Mouse (Mus musculus) spleen, adult 2 months (tissue): ENCODE data around the gene Chpf. TPM values are rescaled to one million over a fixed set of nuclear protein-coding genes. Genes with fewer than 3 reads are reported as not detected.

Experiments
- DNase-seq, 2 experiments: peaks; one replicate each; pipeline versions ENCODE4 v3.0.0 to v3.0.0-alpha.2; 2012 to 2021; ENCODE audit warnings: low spot score in 2 of 2, low read depth in 1 of 2
- H3K27ac ChIP-seq: fragments of 200-500 bp; 2 replicates; pipeline ENCODE4 v1.5.1; 2012; ENCODE audit warnings: low read length, inconsistent platforms; ENCODE audit not compliant: insufficient read depth
- H3K27me3 ChIP-seq: fragments of 200-500 bp; 2 replicates; pipeline ENCODE4 v1.6.1; 2012; ENCODE audit warnings: mild to moderate bottlenecking, moderate library complexity, low read length, inconsistent platforms; ENCODE audit not compliant: control insufficient read depth, insufficient read depth
- H3K36me3 ChIP-seq: fragments of 200-500 bp; 2 replicates; pipeline ENCODE4 v1.6.1; 2012; ENCODE audit warnings: mild to moderate bottlenecking, low read length, inconsistent platforms; ENCODE audit not compliant: control insufficient read depth, insufficient read depth
- H3K4me1 ChIP-seq: fragments of 200-500 bp; 2 replicates; pipeline ENCODE4 v1.6.1; 2011; ENCODE audit warnings: inconsistent platforms; ENCODE audit not compliant: control insufficient read depth, insufficient read depth, insufficient read length
- H3K4me3 ChIP-seq: fragments of 200-500 bp; 2 replicates; pipeline ENCODE4 v1.5.1; 2011; ENCODE audit warnings: mild to moderate bottlenecking, inconsistent platforms; ENCODE audit not compliant: insufficient read depth, insufficient read length; ENCODE audit errors: extremely low read depth
- CTCF ChIP-seq: fragments of 200-500 bp; IDR thresholded peaks from 2 replicates; pipeline ENCODE4 v1.5.1; 2011; ENCODE audit warnings: mild to moderate bottlenecking, inconsistent platforms; ENCODE audit not compliant: insufficient read depth, insufficient read length, insufficient replicate concordance; ENCODE audit errors: extremely low read depth
- POLR2A ChIP-seq: fragments of 200-500 bp; IDR thresholded peaks from 2 replicates; pipeline ENCODE4 v1.6.1; 2011; ENCODE audit warnings: low read depth, low read length, inconsistent platforms
- WGBS: fragments of 180-500 bp; shearing (Covaris S2); methylation state at CpG from one replicate; pipeline ENCODE4 v1.1.7; 2018; 5-methylcytosine and 5-hydroxymethylcytosine counted together
- polyA plus RNA-seq: library from polyadenylated mRNA; depleted of rRNA; stranded (reverse); fragments of >200 nt; gene quantifications from 2 replicates; pipeline ENCODE4 v1.2.3, GENCODE M21; 2012; rRNA removed

Gene Chpf
- polyA plus RNA-seq: 30.4 and 40.6 TPM in 2 replicates

- Histone ChIP-seq H3K4me1 (peaks cover 19% of the 10 kb centered on the region), H3K27ac (peak within 1 kb of the TSS; percentile 84), H3K36me3 (peaks cover 15% of the 10 kb centered on the region), H3K4me3 (peak within 1 kb of the TSS; percentile 79), H3K27me3 (no peaks in the 10 kb centered on the region)
- peak; percentile 84 to 94 for DNase-seq
- under 1% methylated on average over 75 of the region's 76 CpGs for WGBS
- TF ChIP-seq CTCF (no peak), POLR2A (peak; percentile 2; the same call in 1 of the 2 replicates)
Measured at GRCm38 (mm10) chr1:75478916-75479634, at the start of gene Chpf, which contains the start of gene Tmem198. Gene Chpf, minus strand, starts transcription at chr1:75479307. Gene Tmem198, plus strand, starts transcription at chr1:75479532.

DNA sequence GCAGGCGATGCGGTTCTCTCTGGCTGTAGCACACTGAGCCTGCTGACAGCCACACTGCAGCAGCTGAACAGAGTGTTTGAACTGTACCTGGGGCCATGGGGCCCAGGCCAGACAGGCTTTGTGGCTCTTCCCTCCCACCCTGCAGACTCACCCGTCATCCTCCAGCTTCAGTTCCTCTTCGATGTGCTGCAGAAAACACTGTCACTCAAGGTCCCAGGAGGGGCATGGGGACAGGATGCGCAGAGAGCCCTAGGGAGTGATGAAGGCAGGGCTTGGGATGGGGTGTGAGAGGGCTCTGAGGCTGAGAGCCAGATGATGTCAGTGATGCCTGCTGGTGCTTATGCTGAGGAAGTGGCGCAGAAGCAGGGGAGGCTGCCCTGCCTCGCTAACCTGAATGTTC is 45.6 kb upstream of the Chpf start:
- H3K4me1 ChIP-seq: peaks cover 3% of the 10 kb centered on the region; the same call in 1 of the 2 replicates
- peak; percentile 71 to 86 for DNase-seq
- WGBS: 52% methylated on average over 7 of the region's 7 CpGs
- peak overlapping the region; percentile 45 for H3K27ac ChIP-seq
- TF ChIP-seq CTCF (no peak), POLR2A (no peak)
- no peaks in the 10 kb centered on the region for H3K27me3 ChIP-seq
- H3K4me3 ChIP-seq: no peak overlapping the region
- H3K36me3 ChIP-seq: peaks cover 12% of the 10 kb centered on the region

DNA sequence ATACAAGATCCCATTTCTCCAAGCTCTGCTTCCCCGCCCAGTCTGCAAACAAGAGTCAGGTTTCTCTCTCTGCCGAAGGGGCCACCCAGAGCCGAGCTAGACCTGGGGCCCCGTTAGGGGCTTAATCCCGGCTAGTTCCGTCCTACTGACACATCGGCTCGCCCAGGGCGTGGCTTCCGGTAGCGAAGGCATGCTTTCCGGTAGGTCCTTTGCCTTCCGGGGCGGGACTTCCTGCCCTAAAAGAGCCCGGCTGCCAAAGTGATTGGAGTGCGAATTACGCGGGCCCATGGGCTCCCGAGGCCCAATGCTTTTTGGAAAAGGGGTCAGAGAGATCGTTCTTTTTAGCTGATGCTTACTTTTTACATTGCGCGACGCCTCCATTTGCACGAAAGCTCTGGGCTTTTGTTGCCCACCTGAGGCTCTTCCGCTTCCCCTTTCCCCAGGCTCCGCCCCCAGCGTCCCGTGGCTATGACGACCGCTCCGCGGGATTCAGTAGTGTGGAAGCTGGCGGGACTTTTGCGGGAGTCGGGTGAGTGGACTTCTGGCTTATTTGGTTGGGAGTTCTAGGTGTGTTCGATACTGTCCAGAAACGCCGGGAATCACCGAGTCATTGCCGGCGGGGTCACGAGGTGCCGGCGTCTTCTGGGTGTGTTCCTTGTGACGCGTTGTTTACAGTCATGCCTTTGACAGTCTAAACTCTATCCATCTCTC is 42.4 kb upstream of the Chpf start, which contains the start of gene Stk11ip:
Gene Stk11ip, plus strand, starts transcription at position 209 of the 711 bp plus-strand sequence.
- Histone ChIP-seq H3K4me1 (peaks cover 3% of the 10 kb centered on the region; the same call in 1 of the 2 replicates), H3K27ac (peak within 1 kb of the TSS; percentile 92), H3K4me3 (peak within 1 kb of the TSS; percentile 72), H3K27me3 (no peaks in the 10 kb centered on the region), H3K36me3 (peaks cover 3% of the 10 kb centered on the region; the same call in 1 of the 2 replicates)
- WGBS: under 1% methylated on average over 46 of the region's 46 CpGs
- TF ChIP-seq POLR2A (peak; percentile 75), CTCF (no peak)
- peak; percentile 89 for DNase-seq

DNA sequence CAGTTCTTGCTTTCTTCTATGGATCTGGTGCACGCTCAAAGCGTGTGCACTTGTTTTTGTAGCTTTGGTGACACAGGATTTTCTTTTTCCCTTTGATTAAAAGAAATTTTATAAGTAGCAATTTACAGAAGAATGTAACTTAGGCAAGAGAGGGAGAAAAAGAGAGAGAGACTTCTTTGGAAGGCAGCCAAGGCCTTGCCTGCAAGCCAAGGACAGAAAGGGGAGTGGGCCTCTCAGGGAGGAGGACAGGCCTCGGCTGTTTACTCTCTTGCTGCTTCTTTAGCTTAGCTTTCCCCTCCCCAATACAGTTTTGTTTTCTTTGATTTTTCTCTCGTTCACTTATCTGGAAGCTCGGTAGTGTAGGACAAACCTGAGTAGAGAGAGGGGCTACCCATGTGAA is 40.5 kb upstream of the Chpf start:
- no peak for DNase-seq
- no peaks in the 10 kb centered on the region for H3K27me3 ChIP-seq
- WGBS: 90% methylated on average over 5 of the region's 5 CpGs

DNA sequence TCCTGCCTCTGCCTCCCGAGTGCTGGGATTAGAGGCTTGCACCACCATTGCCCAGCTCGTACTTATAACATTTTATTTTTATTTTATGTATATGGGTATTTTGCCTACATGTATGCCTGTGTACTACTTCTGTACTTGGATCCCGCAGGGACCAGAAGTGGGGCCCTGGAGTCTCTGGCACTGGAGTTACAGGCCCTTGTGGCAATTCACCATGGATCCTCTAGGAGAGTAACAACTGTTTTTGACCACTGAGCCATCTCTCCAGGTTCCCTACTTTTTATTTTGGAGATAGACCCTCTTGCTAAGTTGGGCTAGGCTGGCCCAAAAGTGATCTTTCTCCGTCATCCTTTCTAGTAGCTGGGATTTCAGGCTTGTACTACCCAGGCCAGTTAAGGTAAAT is 39.3 kb upstream of the Chpf start:
- Histone ChIP-seq H3K27ac (no peak overlapping the region), H3K4me3 (no peak overlapping the region), H3K27me3 (no peaks in the 10 kb centered on the region), H3K36me3 (no peaks in the 10 kb centered on the region), H3K4me1 (peaks cover 3% of the 10 kb centered on the region; the same call in 1 of the 2 replicates)
- WGBS: 88% methylated on average over 4 of the region's 4 CpGs
- no peak for DNase-seq
- TF ChIP-seq CTCF (no peak), POLR2A (no peak)

More for the DNA sequence above, 40.5 kb upstream of the Chpf start:
- TF ChIP-seq POLR2A (no peak), CTCF (no peak)
- Histone ChIP-seq H3K36me3 (no peaks in the 10 kb centered on the region), H3K4me1 (peaks cover 3% of the 10 kb centered on the region; the same call in 1 of the 2 replicates), H3K4me3 (no peak overlapping the region), H3K27ac (no peak overlapping the region)

GRCm38 (mm10) chr1:75517984-75518383 is 38.9 kb upstream of the Chpf start:
- Histone ChIP-seq H3K4me3 (no peak overlapping the region), H3K36me3 (no peaks in the 10 kb centered on the region), H3K27ac (no peak overlapping the region), H3K27me3 (no peaks in the 10 kb centered on the region), H3K4me1 (peaks cover 3% of the 10 kb centered on the region; the same call in 1 of the 2 replicates)
- TF ChIP-seq CTCF: no peak
- no peak for TF ChIP-seq POLR2A
- no peak for DNase-seq
- WGBS: 83% methylated on average over 4 of the region's 4 CpGs
